Mouse (Mus musculus) olfactory bulb, adult 2 months (tissue): ENCODE measurements at regions not wholly inside any gene's neighbourhood (a gene's known extent, or its start where the extent isn't known, plus 50 kb on each side); places are given as distances from the start of the nearest gene placed in this dataset.

Experiments used
- H3K27ac ChIP-seq: fragments of 200-500 bp; 2 replicates; pipeline ENCODE4 v1.5.1; 2012; ENCODE audit warnings: low read depth, low read length; ENCODE audit not compliant: insufficient read depth
- H3K4me1 ChIP-seq: fragments of 200-500 bp; 2 replicates; pipeline ENCODE4 v1.6.1; 2012; ENCODE audit warnings: low read length; ENCODE audit not compliant: control insufficient read depth, insufficient read depth
- H3K4me3 ChIP-seq: fragments of 200-500 bp; 2 replicates; pipeline ENCODE4 v1.5.1; 2012; ENCODE audit warnings: mild to moderate bottlenecking, low read depth, low read length, moderate library complexity; ENCODE audit not compliant: insufficient read depth
- CTCF ChIP-seq: fragments of 200-500 bp; IDR thresholded peaks from 2 replicates; pipeline ENCODE4 v1.5.1; 2012; ENCODE audit warnings: low read depth, mild to moderate bottlenecking, low read length, moderate library complexity; ENCODE audit not compliant: insufficient read depth
- POLR2A ChIP-seq: fragments of 200-500 bp; IDR thresholded peaks from 2 replicates; pipeline ENCODE4 v1.6.1; 2012; ENCODE audit warnings: mild to moderate bottlenecking, low read depth, low read length, moderate library complexity; ENCODE audit not compliant: insufficient read depth
- WGBS: fragments of 180-500 bp; shearing (Covaris S2); methylation state at CpG from one replicate; pipeline ENCODE4 v1.1.7; 2018; 5-methylcytosine and 5-hydroxymethylcytosine counted together

GRCm38 (mm10) chr2:159734576-159734975 lies 599.4 kb downstream of the Gm826 start:
- H3K4me3 ChIP-seq = no peak overlapping the region
- WGBS = 78% methylated on average over 5 of the region's 5 CpGs
- H3K4me1 ChIP-seq = 0 out of 2 replicates have a peak, but pooled peaks cover 2% of the 10 kb centered on the region
- H3K27ac ChIP-seq = no peak overlapping the region
- TF ChIP-seq CTCF = no peak
- no peak for TF ChIP-seq POLR2A

- no peak overlapping the region for H3K27ac ChIP-seq
- no peaks in the 10 kb centered on the region for H3K4me1 ChIP-seq
- 48% methylated on average over 7 of the region's 7 CpGs for WGBS
- TF ChIP-seq CTCF (no peak), POLR2A (no peak)
- no peak overlapping the region for H3K4me3 ChIP-seq
Measured at GRCm38 (mm10) chr2:159755541-159756011, 578.4 kb downstream of the Gm826 start.

- H3K4me1 ChIP-seq = no peaks in the 10 kb centered on the region
- 86% methylated on average over 6 of the region's 6 CpGs for WGBS
Measured at GRCm38 (mm10) chr2:159760806-159761205, 573.2 kb downstream of the Gm826 start.

GRCm38 (mm10) chr2:159763115-159763514 lies 570.8 kb downstream of the Gm826 start:
- no peak for TF ChIP-seq CTCF
- no peak for TF ChIP-seq POLR2A
- no peaks in the 10 kb centered on the region for H3K4me1 ChIP-seq
- WGBS = 89% methylated on average over 6 of the region's 6 CpGs
- no peak overlapping the region for H3K4me3 ChIP-seq
- H3K27ac ChIP-seq = no peak overlapping the region

More at GRCm38 (mm10) chr2:159760806-159761205, 573.2 kb downstream of the Gm826 start:
- Histone ChIP-seq H3K4me3 (no peak overlapping the region), H3K27ac (no peak overlapping the region)
- no peak for TF ChIP-seq CTCF
- no peak for TF ChIP-seq POLR2A
